Mouse (Mus musculus) hindbrain, embryonic 11.5 days (tissue): ENCODE measurements at regions not wholly inside any gene's neighbourhood (a gene's known extent, or its start where the extent isn't known, plus 50 kb on each side); places are given as distances from the start of the nearest gene placed in this dataset.

Experiments
- ATAC-seq: fragments of 200-750 bp; cut with Nextera tagmentation; 2 replicates; pipeline ENCODE4 v1.8.0; 2017; ENCODE audit warnings: mild to moderate bottlenecking, moderate TSS enrichment, moderate library complexity; ENCODE audit not compliant: low FRiP score
- DNase-seq: peaks from one replicate; pipeline ENCODE4 v3.0.0-alpha.2; 2015; ENCODE audit warnings: low spot score
- H3K27ac ChIP-seq: fragments of 300-500 bp; sonication (generic); 2 replicates; pipeline ENCODE4 v1.5.1; 2014; ENCODE audit warnings: mild to moderate bottlenecking, low read depth, low read length
- H3K27me3 ChIP-seq: fragments of 300-500 bp; sonication (generic); 2 replicates; pipeline ENCODE4 v1.6.1; 2014; ENCODE audit warnings: mild to moderate bottlenecking, low read length, moderate library complexity, mixed read lengths; ENCODE audit not compliant: control insufficient read depth, insufficient read depth
- H3K36me3 ChIP-seq: fragments of 300-500 bp; sonication (generic); 2 replicates; pipeline ENCODE4 v1.6.1; 2014; ENCODE audit warnings: mild to moderate bottlenecking, low read length, moderate library complexity, mixed read lengths; ENCODE audit not compliant: control insufficient read depth, insufficient read depth
- H3K4me1 ChIP-seq: fragments of 300-500 bp; sonication (generic); replicated peaks from 2 replicates; pipeline ENCODE4 v1.6.1; 2014; ENCODE audit warnings: low read length, mixed read lengths; ENCODE audit not compliant: control insufficient read depth, insufficient read depth
- H3K4me2 ChIP-seq: fragments of 300-500 bp; sonication (generic); replicated peaks from 2 replicates; pipeline ENCODE4 v1.6.1; 2014; ENCODE audit warnings: mild to moderate bottlenecking, low read depth, low read length
- H3K4me3 ChIP-seq: fragments of 300-500 bp; sonication (generic); 2 replicates; pipeline ENCODE4 v1.5.1; 2014; ENCODE audit warnings: low read depth, low read length
- H3K9ac ChIP-seq: fragments of 300-500 bp; sonication (generic); 2 replicates; pipeline ENCODE4 v1.6.1; 2014; ENCODE audit warnings: low read depth, low read length
- H3K9me3 ChIP-seq: fragments of 300-500 bp; sonication (generic); 2 replicates; pipeline ENCODE4 v1.6.1; 2016; ENCODE audit warnings: low read length; ENCODE audit not compliant: control insufficient read depth
- WGBS: fragments of 180-500 bp; shearing (Covaris S2); extraction: QIAGEN DNeasy Blood & Tissue Kit; methylation state at CpG from one replicate; pipeline ENCODE4 v1.1.7; 2014; 5-methylcytosine and 5-hydroxymethylcytosine counted together

GRCm38 (mm10) chr4:53227071-53227470 is 67.4 kb upstream of the Abca1 start:
- no peaks in the 10 kb centered on the region for H3K9me3 ChIP-seq
- ATAC-seq = no peak
- H3K4me3 ChIP-seq = no peak overlapping the region
- H3K27ac ChIP-seq = no peak overlapping the region
- H3K4me1 ChIP-seq = no peaks in the 10 kb centered on the region
- no peak overlapping the region for H3K4me2 ChIP-seq
- WGBS = 67% methylated on average over 1 of the region's 1 CpGs
- H3K27me3 ChIP-seq = no peaks in the 10 kb centered on the region
- no peaks in the 10 kb centered on the region for H3K36me3 ChIP-seq
- no peak overlapping the region for H3K9ac ChIP-seq
- DNase-seq = no peak

GRCm38 (mm10) chr4:53226376-53226775 is 66.7 kb upstream of the Abca1 start:
- Histone ChIP-seq H3K36me3 (no peaks in the 10 kb centered on the region), H3K9ac (no peak overlapping the region), H3K27ac (no peak overlapping the region), H3K27me3 (no peaks in the 10 kb centered on the region), H3K4me3 (no peak overlapping the region), H3K9me3 (no peaks in the 10 kb centered on the region), H3K4me1 (no peaks in the 10 kb centered on the region), H3K4me2 (no peak overlapping the region)
- ATAC-seq = no peak
- DNase-seq = no peak
- WGBS = 81% methylated on average over 3 of the region's 3 CpGs

GRCm38 (mm10) chr4:53223379-53223778 is 63.7 kb upstream of the Abca1 start:
- Histone ChIP-seq H3K4me1 (no peaks in the 10 kb centered on the region), H3K27me3 (no peaks in the 10 kb centered on the region), H3K4me2 (no peak overlapping the region), H3K36me3 (no peaks in the 10 kb centered on the region), H3K9me3 (no peaks in the 10 kb centered on the region), H3K9ac (no peak overlapping the region), H3K27ac (no peak overlapping the region), H3K4me3 (no peak overlapping the region)
- ATAC-seq (no peak), DNase-seq (no peak)
- WGBS = 87% methylated on average over 3 of the region's 3 CpGs

- Histone ChIP-seq H3K4me1 (peaks cover 2% of the 10 kb centered on the region; the same call in 1 of the 2 replicates), H3K4me2 (no peak overlapping the region), H3K27me3 (no peaks in the 10 kb centered on the region), H3K4me3 (no peak overlapping the region), H3K9me3 (no peaks in the 10 kb centered on the region), H3K9ac (no peak overlapping the region), H3K27ac (no peak overlapping the region), H3K36me3 (no peaks in the 10 kb centered on the region)
- WGBS = 82% methylated on average over 4 of the region's 4 CpGs
- ATAC-seq = no peak
- no peak for DNase-seq
Observed at GRCm38 (mm10) chr4:53220809-53221208, 61.1 kb upstream of the Abca1 start.

- H3K27ac ChIP-seq = no peak overlapping the region
- H3K36me3 ChIP-seq = no peaks in the 10 kb centered on the region
- H3K4me3 ChIP-seq = no peak overlapping the region
- H3K27me3 ChIP-seq = no peaks in the 10 kb centered on the region
- WGBS = 54% methylated on average over 3 of the region's 3 CpGs
- ATAC-seq = no peak
- H3K9me3 ChIP-seq = no peaks in the 10 kb centered on the region
- DNase-seq = no peak
- H3K9ac ChIP-seq = no peak overlapping the region
- H3K4me2 ChIP-seq = no peak overlapping the region
- H3K4me1 ChIP-seq = peaks cover 2% of the 10 kb centered on the region; the same call in 1 of the 2 replicates
Observed at GRCm38 (mm10) chr4:53219351-53219750, 59.7 kb upstream of the Abca1 start.

- no peaks in the 10 kb centered on the region for H3K9me3 ChIP-seq
- H3K4me2 ChIP-seq = no peak overlapping the region
- H3K27me3 ChIP-seq = no peaks in the 10 kb centered on the region
- no peak overlapping the region for H3K4me3 ChIP-seq
- H3K4me1 ChIP-seq = peaks cover 2% of the 10 kb centered on the region; the same call in 1 of the 2 replicates
- DNase-seq = no peak
- H3K27ac ChIP-seq = no peak overlapping the region
- no peaks in the 10 kb centered on the region for H3K36me3 ChIP-seq
- ATAC-seq = no peak
- no peak overlapping the region for H3K9ac ChIP-seq
- 49% methylated on average over 7 of the region's 7 CpGs for WGBS
Observed at GRCm38 (mm10) chr4:53218752-53219151, 59.1 kb upstream of the Abca1 start.

- DNase-seq (no peak), ATAC-seq (no peak)
- 51% methylated on average over 5 of the region's 5 CpGs for WGBS
- Histone ChIP-seq H3K27ac (no peak overlapping the region; the same call in 1 of the 2 replicates), H3K27me3 (no peaks in the 10 kb centered on the region), H3K9me3 (no peaks in the 10 kb centered on the region), H3K4me3 (peak overlapping the region; percentile 50), H3K4me2 (peak overlapping the region; percentile 85), H3K9ac (no peak overlapping the region), H3K4me1 (peaks cover 2% of the 10 kb centered on the region; the same call in 1 of the 2 replicates), H3K36me3 (no peaks in the 10 kb centered on the region)
Observed at GRCm38 (mm10) chr4:53218291-53218640, 58.6 kb upstream of the Abca1 start.

- peak overlapping the region; percentile 50 for H3K4me3 ChIP-seq
- ATAC-seq (peak; percentile 88), DNase-seq (peak; percentile 76)
- peak overlapping the region; percentile 85 for H3K4me2 ChIP-seq
- peaks cover 2% of the 10 kb centered on the region; the same call in 1 of the 2 replicates for H3K4me1 ChIP-seq
- H3K9ac ChIP-seq = peak overlapping the region; percentile 50
- under 1% methylated on average over 38 of the region's 38 CpGs for WGBS
- no peaks in the 10 kb centered on the region for H3K36me3 ChIP-seq
- no peaks in the 10 kb centered on the region for H3K27me3 ChIP-seq
- H3K9me3 ChIP-seq = no peaks in the 10 kb centered on the region
- H3K27ac ChIP-seq = peak overlapping the region; percentile 51; the same call in 1 of the 2 replicates
Observed at GRCm38 (mm10) chr4:53217608-53218290, 58.1 kb upstream of the Abca1 start.

GRCm38 (mm10) chr4:53212541-53212940 is 52.8 kb upstream of the Abca1 start:
- no peak for ATAC-seq
- Histone ChIP-seq H3K36me3 (no peaks in the 10 kb centered on the region), H3K4me2 (no peak overlapping the region), H3K4me3 (no peak overlapping the region), H3K27ac (no peak overlapping the region), H3K9ac (no peak overlapping the region), H3K9me3 (no peaks in the 10 kb centered on the region), H3K4me1 (no peaks in the 10 kb centered on the region), H3K27me3 (no peaks in the 10 kb centered on the region)
- 72% methylated on average over 4 of the region's 4 CpGs for WGBS
- no peak for DNase-seq
